Mouse (Mus musculus) kidney, adult 8-10 months (tissue): Measurements from ENCODE around the gene Rptor.
A peak's percentile ranks its signal among the peaks of the same experiment; 100 is the strongest.

Source experiments
- DNase-seq, 2 experiments: peaks; one replicate each; pipeline ENCODE4 v3.0.0; 2022

Gene Rptor

GRCm38 (mm10) chr11:119916102-119916790 lies 313.5 kb downstream of the Rptor start:
- DNase-seq, result peak; percentile 90 to 91

- DNase-seq, result peak; percentile 85
Observed at GRCm38 (mm10) chr11:119916834-119917469, 314.2 kb downstream of the Rptor start.

GRCm38 (mm10) chr11:119918521-119918920 lies 315.8 kb downstream of the Rptor start:
- DNase-seq, result peak in 1 of 2 experiments; percentile 50

GRCm38 (mm10) chr11:119919432-119919831 lies 316.7 kb downstream of the Rptor start:
- no peak for DNase-seq

GRCm38 (mm10) chr11:119919897-119920296 lies 317.2 kb downstream of the Rptor start:
- DNase-seq, result peak in 1 of 2 experiments; percentile 74

- no peak for DNase-seq
Observed at GRCm38 (mm10) chr11:119920668-119921067, 318.0 kb downstream of the Rptor start.

- DNase-seq, result no peak
Observed at GRCm38 (mm10) chr11:119925176-119925575, 322.5 kb downstream of the Rptor start.

- DNase-seq, result no peak
Observed at GRCm38 (mm10) chr11:119926762-119927161, 324.1 kb downstream of the Rptor start.

- DNase-seq, result peak in 1 of 2 experiments; percentile 47
Observed at GRCm38 (mm10) chr11:119928023-119928681, 325.4 kb downstream of the Rptor start.

- DNase-seq, result peak in 1 of 2 experiments; percentile 63
Observed at GRCm38 (mm10) chr11:119929603-119930265, 327.0 kb downstream of the Rptor start.

- no peak for DNase-seq
Observed at GRCm38 (mm10) chr11:119931809-119932208, 329.1 kb downstream of the Rptor start.

GRCm38 (mm10) chr11:119933142-119933541 lies 330.4 kb downstream of the Rptor start:
- DNase-seq, result no peak

- DNase-seq, result no peak
Observed at GRCm38 (mm10) chr11:119933819-119934583, 331.3 kb downstream of the Rptor start.

- DNase-seq, result no peak
Observed at GRCm38 (mm10) chr11:119934773-119935172, 332.1 kb downstream of the Rptor start.

GRCm38 (mm10) chr11:119935457-119935856 lies 332.8 kb downstream of the Rptor start:
- DNase-seq, result peak; percentile 75 to 86

- no peak for DNase-seq
Observed at GRCm38 (mm10) chr11:119936456-119936855, 333.8 kb downstream of the Rptor start.

GRCm38 (mm10) chr11:119937216-119937615 lies 334.5 kb downstream of the Rptor start:
- DNase-seq, result no peak

- peak; percentile 77 to 83 for DNase-seq
Observed at GRCm38 (mm10) chr11:119937772-119938502, 335.2 kb downstream of the Rptor start.

- DNase-seq, result peak; percentile 74 to 83
Observed at GRCm38 (mm10) chr11:119939073-119939710, 336.5 kb downstream of the Rptor start.

GRCm38 (mm10) chr11:119939711-119940106 lies 337.0 kb downstream of the Rptor start:
- peak in 1 of 2 experiments; percentile 54 for DNase-seq

GRCm38 (mm10) chr11:119940142-119940541 lies 337.4 kb downstream of the Rptor start:
- DNase-seq, result no peak
